Comparison of ENCODE assay signal across 7 mouse cellular contexts in the genomic region with DNA sequence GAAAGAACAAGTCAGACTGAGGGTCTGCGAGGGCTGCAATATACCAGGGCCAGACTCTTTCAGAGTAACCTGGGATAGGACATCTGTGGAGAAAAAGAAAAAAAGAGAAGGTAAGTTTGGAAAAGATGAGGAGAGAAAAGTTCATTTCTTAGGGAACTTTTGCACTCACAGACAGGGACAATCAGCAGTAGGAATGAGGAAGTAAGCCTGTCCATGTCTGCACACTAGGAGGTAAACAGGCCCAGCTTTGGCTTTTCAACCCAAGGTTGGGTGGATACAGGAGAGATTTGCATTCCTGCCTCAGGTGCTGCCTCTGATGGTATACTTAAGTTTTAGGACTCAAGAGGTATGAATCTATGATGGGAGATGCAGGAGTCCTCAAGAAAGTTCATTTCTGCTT.
DNase-seq lines count a peak whose midpoint lies in the region; ATAC-seq and TF ChIP-seq lines count a peak whose summit lies in the region.
"Not testable (repeated sequence)": the region's sequence is repeated elsewhere in the genome, so short reads cannot be mapped to it uniquely, and the experiment has no call there.

No protein-coding gene starts in this region.

- not testable (repeated sequence) for DNase-seq in CH12.LX (ENCODE audit: extremely low read depth); liver, postnatal 0 days; spleen, adult 2 months (ENCODE audit: low read depth in 1 of 2, low spot score in 2 of 2)

- not testable (repeated sequence) for TF ChIP-seq CTCF in CH12.LX (conservative IDR thresholded peaks at IDR 0.05 in 1 of 2, IDR thresholded peaks at IDR 0.05 in 1 of 2; ENCODE audit: low read depth in 2 of 2, low read length in 2 of 2); bone marrow macrophage, adult 2 months (IDR thresholded peaks at IDR 0.05; ENCODE audit: low read depth, low read length); liver, postnatal 0 days (IDR thresholded peaks at IDR 0.05; ENCODE audit: low read depth); spleen, adult 2 months (IDR thresholded peaks at IDR 0.05; ENCODE audit: extremely low read depth, insufficient read depth, insufficient read length, insufficient replicate concordance)

- H3K4me3 ChIP-seq in CH12.LX (replicated peaks in 1 of 3; ENCODE audit: low read depth in 2 of 3, low read length in 2 of 3, poor library complexity in 1 of 3); liver, postnatal 0 days (ENCODE audit: low read depth, low read length); spleen, adult 2 months (ENCODE audit: extremely low read depth, insufficient read depth, insufficient read length): not testable (repeated sequence)
- peak overlapping the region; percentile 18 for H3K4me3 ChIP-seq in bone marrow macrophage, adult 2 months (ENCODE audit: insufficient read depth, low read length)

- in situ Hi-C loops in CH12.LX (cut with MboI; ENCODE audit: low pct_ligation_motif_present, low pct_unique_long_range_greater_than_20kb, low sequenced_read_pairs): loop anchor here (25.0 kb wide), 1 partner anchor 1729 kb away; no protein-coding TSS in a partner anchor

- not testable (repeated sequence) for H3K27ac ChIP-seq in CH12.LX (ENCODE audit: insufficient read depth, low read depth)
- peak overlapping the region; percentile 96 for H3K27ac ChIP-seq in bone marrow macrophage, adult 2 months (ENCODE audit: insufficient read depth, low read depth, low read length)
- H3K27ac ChIP-seq in liver, postnatal 0 days (ENCODE audit: low read depth): peak overlapping the region; percentile 69
- H3K27ac ChIP-seq in spleen, adult 2 months (ENCODE audit: insufficient read depth, low read length): peak overlapping the region; percentile 96

- TF ChIP-seq EP300 in CH12.LX (IDR thresholded peaks at IDR 0.05; ENCODE audit: low read length); liver, postnatal 0 days (IDR thresholded peaks at IDR 0.05; ENCODE audit: low read depth): not testable (repeated sequence)

- TF ChIP-seq RAD21 in CH12.LX (IDR thresholded peaks at IDR 0.05; ENCODE audit: low read depth, low read length): not testable (repeated sequence)

- H3K9ac ChIP-seq in CH12.LX (ENCODE audit: insufficient read depth, low read depth); liver, postnatal 0 days (replicated peaks): not testable (repeated sequence)

- 45% methylated on average over 1 of the region's 1 CpGs for WGBS in liver, postnatal 0 days (ENCODE audit: insufficient replicate concordance)
- 17% methylated on average over 1 of the region's 1 CpGs for WGBS in spleen, adult 2 months

- dilution Hi-C loops in CH12.LX (cut with MboI; ENCODE audit: extremely low pct_ligation_motif_present, extremely low pct_unique_long_range_greater_than_20kb, low sequenced_read_pairs): not testable (repeated sequence)

- not testable (repeated sequence) for TF ChIP-seq POLR2A in CH12.LX (IDR thresholded peaks at IDR 0.05; ENCODE audit: low read depth, low read length); bone marrow macrophage, adult 2 months (IDR thresholded peaks at IDR 0.05; ENCODE audit: borderline replicate concordance, low read depth, low read length); spleen, adult 2 months (IDR thresholded peaks at IDR 0.05; ENCODE audit: low read depth, low read length)

- H3K36me3 ChIP-seq in CH12.LX (replicated peaks in 1 of 2; ENCODE audit: control insufficient read depth in 1 of 2, insufficient read depth in 1 of 2, low read length in 1 of 2); liver, postnatal 0 days (replicated peaks; ENCODE audit: insufficient read depth, low read length); spleen, adult 2 months (ENCODE audit: control insufficient read depth, insufficient read depth, low read length): not testable (repeated sequence)

- ATAC-seq in granulocyte monocyte progenitor cell, adult 5-6 weeks (replicated peaks; ENCODE audit: poor library complexity, severe bottlenecking): peak; percentile 60
- ATAC-seq in liver, postnatal 0 days: peak; percentile 45; the same call in 1 of the 2 replicates
- peak; percentile 77 for ATAC-seq in megakaryocyte, adult 5-6 weeks (ENCODE audit: poor library complexity, severe bottlenecking)
- peak; percentile 71 for ATAC-seq in neutrophil, adult 5-6 weeks (ENCODE audit: extremely low read depth, insufficient number of reproducible peaks, low FRiP score, poor library complexity, severe bottlenecking)

- not testable (repeated sequence) for H3K79me2 ChIP-seq in CH12.LX (replicated peaks; ENCODE audit: control insufficient read depth, extremely low read depth, insufficient read depth, poor library complexity, severe bottlenecking)

- not testable (repeated sequence) for H3K9me3 ChIP-seq in CH12.LX (replicated peaks; ENCODE audit: low read length); liver, postnatal 0 days (ENCODE audit: low read length)

- not testable (repeated sequence) for H3K4me1 ChIP-seq in CH12.LX (ENCODE audit: control insufficient read depth in 1 of 2, insufficient read depth in 2 of 2); liver, postnatal 0 days (ENCODE audit: insufficient read depth); spleen, adult 2 months (ENCODE audit: control insufficient read depth, insufficient read depth, insufficient read length)
- peaks cover 14% of the 10 kb centered on the region for H3K4me1 ChIP-seq in bone marrow macrophage, adult 2 months (ENCODE audit: control insufficient read depth, insufficient read depth, low read length)

- H3K4me2 ChIP-seq in CH12.LX (ENCODE audit: insufficient read depth, low read depth, poor library complexity, severe bottlenecking): 0 out of 2 replicates have a peak overlapping the region, but pooled peaks have one; percentile 0
- not testable (repeated sequence) for H3K4me2 ChIP-seq in liver, postnatal 0 days (ENCODE audit: low read depth, low read length)

- H3K27me3 ChIP-seq in CH12.LX (replicated peaks); liver, postnatal 0 days (ENCODE audit: insufficient read depth, low read length); spleen, adult 2 months (ENCODE audit: control insufficient read depth, insufficient read depth, low read length): not testable (repeated sequence)
